Mouse (Mus musculus) embryonic facial prominence, embryonic 13.5 days (tissue): Measurements from ENCODE around the gene Tmem167b. TPM values are rescaled to one million over a fixed set of nuclear protein-coding genes. Genes with fewer than 3 reads are reported as not detected.
A peak's percentile ranks its signal among the peaks of the same experiment; 100 is the strongest.

Source experiments
- ATAC-seq: fragments of 200-750 bp; cut with Nextera tagmentation; 2 replicates; pipeline ENCODE4 v1.8.0; 2017; ENCODE audit warnings: low read depth; ENCODE audit not compliant: insufficient number of reproducible peaks, insufficient read depth, low FRiP score, low TSS enrichment
- H3K27ac ChIP-seq: fragments of 300-500 bp; sonication (generic); 2 replicates; pipeline ENCODE4 v1.5.1; 2015; ENCODE audit warnings: moderate library complexity, mild to moderate bottlenecking, inconsistent platforms
- H3K27me3 ChIP-seq: fragments of 300-500 bp; sonication (generic); 2 replicates; pipeline ENCODE4 v1.6.1; 2015; ENCODE audit warnings: mild to moderate bottlenecking, inconsistent platforms
- H3K36me3 ChIP-seq: fragments of 300-500 bp; sonication (generic); 2 replicates; pipeline ENCODE4 v1.6.1; 2015; ENCODE audit warnings: mild to moderate bottlenecking, inconsistent platforms
- H3K4me1 ChIP-seq: fragments of 300-500 bp; sonication (generic); 2 replicates; pipeline ENCODE4 v1.6.1; 2015; ENCODE audit warnings: inconsistent platforms
- H3K4me2 ChIP-seq: fragments of 300-500 bp; sonication (generic); 2 replicates; pipeline ENCODE4 v1.6.1; 2015; ENCODE audit warnings: moderate library complexity, mild to moderate bottlenecking, inconsistent platforms
- H3K4me3 ChIP-seq: fragments of 300-500 bp; sonication (generic); 2 replicates; pipeline ENCODE4 v1.5.1; 2015; ENCODE audit warnings: mild to moderate bottlenecking, inconsistent platforms
- H3K9ac ChIP-seq: fragments of 300-500 bp; sonication (generic); 2 replicates; pipeline ENCODE4 v1.6.1; 2015; ENCODE audit warnings: mild to moderate bottlenecking, inconsistent platforms
- H3K9me3 ChIP-seq: fragments of 300-500 bp; sonication (generic); 2 replicates; pipeline ENCODE4 v1.6.1; 2016; ENCODE audit warnings: inconsistent platforms
- WGBS: fragments of 180-500 bp; shearing (Covaris S2); methylation state at CpG from one replicate; pipeline ENCODE4 v1.1.7; 2015; ENCODE audit warnings: mixed read lengths; 5-methylcytosine and 5-hydroxymethylcytosine counted together
- polyA plus RNA-seq: library from polyadenylated mRNA; unstranded; fragments of >200 nt; fragmentation: Nextera tagmentation; extraction: Ambion mirVana; gene quantifications from 2 replicates; pipeline ENCODE4 v1.2.1, GENCODE M21; 2015

Gene Tmem167b
- polyA plus RNA-seq, result 45.5 and 46.3 TPM in 2 replicates

DNA sequence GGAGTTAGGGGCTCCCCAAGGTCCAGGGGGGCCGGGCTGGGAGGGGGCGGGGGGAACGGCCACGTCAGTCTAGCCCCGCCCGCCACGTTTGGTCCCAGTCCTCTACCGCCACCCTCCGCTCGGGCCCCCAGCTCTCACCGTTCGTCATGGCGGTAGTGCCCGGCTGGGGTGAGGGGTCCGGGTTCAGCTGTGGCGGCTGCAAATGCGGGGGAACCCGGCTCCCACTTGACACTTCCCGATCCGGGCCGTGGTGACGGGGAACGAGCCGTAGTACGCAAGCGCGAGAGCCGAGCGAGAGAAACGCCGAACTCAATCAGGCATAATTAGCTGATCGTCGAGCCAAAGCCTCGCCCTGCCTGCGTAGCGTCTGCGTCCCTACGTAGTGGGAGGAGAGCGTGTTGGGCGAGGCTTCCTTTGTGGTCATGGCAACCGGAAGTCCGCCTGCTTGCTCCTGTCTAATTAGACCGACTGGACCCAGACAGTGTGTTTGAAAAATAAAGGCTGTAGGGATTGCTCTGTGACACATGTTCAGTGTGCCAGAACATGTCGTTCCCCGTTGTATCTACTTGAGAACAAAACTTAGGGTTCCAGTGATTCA is at the start of gene Tmem167b:
Gene Tmem167b (minus strand): TSS at position 334 of the 598 bp plus-strand sequence.
- Histone ChIP-seq H3K27ac (peak within 1 kb of the TSS; percentile 94), H3K4me1 (peaks cover 19% of the 10 kb centered on the region), H3K4me3 (peak within 1 kb of the TSS; percentile 80), H3K9ac (peak within 1 kb of the TSS; percentile 87), H3K36me3 (peaks cover 27% of the 10 kb centered on the region), H3K4me2 (peak within 1 kb of the TSS; percentile 91), H3K27me3 (no peaks in the 10 kb centered on the region), H3K9me3 (no peaks in the 10 kb centered on the region)
- ATAC-seq, result peak; percentile 95
- WGBS, result under 1% methylated on average over 45 of the region's 45 CpGs

DNA sequence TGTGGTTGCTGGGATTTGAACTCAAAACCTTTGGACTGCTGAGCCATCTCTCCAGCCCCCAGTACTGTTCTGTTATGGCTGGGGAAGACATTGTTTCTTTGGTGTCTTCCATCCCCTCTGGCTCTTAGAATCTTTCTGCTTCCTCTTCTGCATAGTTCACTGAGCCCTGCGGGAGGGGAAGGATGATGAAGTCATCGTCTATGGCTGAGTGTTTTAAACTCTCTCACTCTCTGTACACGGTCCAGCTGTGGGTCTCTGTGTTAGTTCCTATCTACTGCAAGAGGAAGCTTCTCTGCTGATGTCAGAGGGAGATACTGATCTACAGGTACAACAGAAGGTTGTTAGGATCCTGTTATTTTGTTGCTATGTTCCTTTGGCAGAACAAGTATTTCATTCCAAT is 46.6 kb upstream of the Tmem167b start:
- Histone ChIP-seq H3K27ac (no peak overlapping the region), H3K9ac (no peak overlapping the region), H3K36me3 (no peaks in the 10 kb centered on the region; the same call in 1 of the 2 replicates), H3K4me1 (no peaks in the 10 kb centered on the region), H3K4me3 (no peak overlapping the region), H3K9me3 (no peaks in the 10 kb centered on the region), H3K27me3 (no peaks in the 10 kb centered on the region), H3K4me2 (no peak overlapping the region)
- ATAC-seq, result no peak
- 70% methylated on average over 3 of the region's 3 CpGs for WGBS

DNA sequence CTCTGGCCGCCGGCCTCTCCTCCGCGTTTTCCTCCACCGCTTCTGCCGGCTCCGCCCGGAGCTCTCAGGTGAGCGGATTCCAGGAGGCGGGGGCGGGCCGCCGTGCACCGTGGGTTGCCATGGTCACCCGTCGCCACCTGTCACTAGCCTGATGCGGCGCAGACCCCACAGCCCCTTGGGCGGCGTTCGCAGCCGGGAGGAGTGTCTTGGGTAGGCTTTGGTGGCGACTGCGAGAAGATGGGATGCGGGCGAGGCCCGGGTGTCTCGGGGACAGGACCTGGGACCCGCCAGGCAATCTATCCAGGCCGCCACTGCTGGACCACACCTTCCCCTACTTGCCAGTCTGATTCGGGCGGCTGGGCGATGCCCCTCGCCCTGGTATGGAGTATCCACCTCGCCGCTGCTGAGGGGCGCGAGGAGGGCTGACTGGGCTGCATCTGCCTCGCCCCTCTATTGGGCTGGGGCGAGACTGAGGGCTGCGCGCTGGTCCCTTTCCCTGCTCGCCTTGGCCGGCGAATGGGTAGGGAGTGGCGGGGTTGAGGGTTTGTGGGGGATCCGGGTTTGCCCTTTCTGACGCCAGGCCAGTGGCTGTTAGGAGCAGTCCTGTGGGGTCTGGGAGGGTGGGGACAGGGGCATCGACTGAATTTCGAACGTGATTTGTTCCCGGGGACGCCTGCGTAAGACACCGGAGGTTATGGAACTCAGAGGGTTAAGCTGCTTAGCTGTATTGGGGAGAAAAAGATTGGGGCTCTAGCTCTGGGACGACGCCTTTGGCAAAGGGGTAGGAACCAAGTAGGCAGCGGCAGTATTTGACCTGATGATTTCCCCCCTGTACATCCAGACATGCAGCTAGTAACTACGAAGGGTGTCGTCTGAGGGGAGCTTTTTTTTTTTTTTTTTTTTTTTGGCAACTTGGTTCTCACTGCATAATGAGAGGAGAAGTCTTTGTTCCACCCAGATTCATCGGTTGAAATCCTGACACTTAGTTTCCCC is 29.6 kb upstream of the Tmem167b start:
- Histone ChIP-seq H3K27ac (peak overlapping the region; percentile 63), H3K27me3 (no peaks in the 10 kb centered on the region), H3K4me2 (peak overlapping the region; percentile 96), H3K4me1 (peaks cover 5% of the 10 kb centered on the region; the same call in 1 of the 2 replicates), H3K9me3 (no peaks in the 10 kb centered on the region), H3K9ac (peak overlapping the region; percentile 83), H3K36me3 (no peaks in the 10 kb centered on the region), H3K4me3 (peak overlapping the region; percentile 95)
- peak; percentile 77 for ATAC-seq
- under 1% methylated on average over 61 of the region's 61 CpGs for WGBS

DNA sequence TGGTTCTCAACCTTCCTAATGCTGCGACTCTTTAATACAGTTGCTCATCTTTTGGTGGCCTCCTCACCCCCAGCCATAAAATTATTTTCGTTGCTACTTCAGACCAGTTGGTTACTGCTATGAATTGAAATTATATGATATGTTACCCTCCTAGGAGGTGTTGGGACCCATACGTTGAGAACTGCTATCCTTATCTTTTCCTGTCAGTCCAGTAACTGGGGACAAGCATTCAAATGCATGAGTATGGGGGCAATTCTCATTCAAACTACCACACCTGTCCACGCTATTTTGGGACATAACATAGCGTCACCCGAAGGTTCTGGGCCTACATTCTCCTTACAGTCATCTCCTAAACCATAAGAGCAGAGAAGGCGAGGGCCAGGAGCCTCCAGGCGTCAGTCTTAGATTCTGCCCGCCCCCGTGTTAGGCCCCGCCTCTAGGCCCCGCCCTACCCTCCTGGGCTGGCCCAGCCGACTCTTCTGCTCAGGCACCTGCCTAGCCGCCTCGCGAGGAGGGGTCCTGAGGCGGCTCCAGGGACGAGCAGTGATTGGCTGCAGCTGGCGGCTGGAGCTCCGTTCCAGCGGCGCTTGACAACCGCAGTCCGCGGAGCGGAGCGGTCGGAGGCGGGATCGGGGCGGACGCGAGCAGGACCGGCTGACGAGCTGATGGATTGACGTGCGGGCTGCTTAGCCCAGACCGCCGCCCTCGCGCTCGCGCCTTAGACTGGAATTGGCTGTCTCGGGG is 28.7 kb upstream of the Tmem167b start, which contains the start of gene Wdr47:
Gene Wdr47 (plus strand): TSS at position 494 of the 744 bp plus-strand sequence.
- Histone ChIP-seq H3K27me3 (no peaks in the 10 kb centered on the region), H3K9ac (peak within 1 kb of the TSS; percentile 83), H3K36me3 (no peaks in the 10 kb centered on the region), H3K9me3 (no peaks in the 10 kb centered on the region), H3K27ac (peak within 1 kb of the TSS; percentile 63), H3K4me2 (peak within 1 kb of the TSS; percentile 96), H3K4me3 (peak within 1 kb of the TSS; percentile 95), H3K4me1 (peaks cover 5% of the 10 kb centered on the region; the same call in 1 of the 2 replicates)
- 5% methylated on average over 44 of the region's 44 CpGs for WGBS
- ATAC-seq, result peak; percentile 99

DNA sequence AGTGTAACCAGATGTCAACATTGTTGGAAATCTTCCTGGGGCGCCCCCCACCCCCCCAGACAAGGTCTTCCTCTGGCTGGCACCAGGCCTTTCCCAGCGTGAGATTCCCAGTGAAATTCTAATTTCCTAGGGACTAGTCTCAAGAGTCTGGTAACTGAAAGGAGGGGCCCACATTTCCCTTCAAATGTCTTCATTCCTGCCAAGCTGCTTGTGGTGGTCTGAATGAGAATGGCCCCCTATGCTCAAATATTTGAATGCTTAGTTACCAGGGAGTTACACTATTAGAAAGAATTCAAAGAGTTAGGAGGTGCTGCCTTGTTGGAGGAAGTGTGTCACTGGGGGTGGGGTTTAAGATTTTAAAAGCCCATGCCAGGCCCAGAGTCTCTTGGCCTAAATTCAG is 26.2 kb upstream of the Tmem167b start:
- no peak for ATAC-seq

DNA sequence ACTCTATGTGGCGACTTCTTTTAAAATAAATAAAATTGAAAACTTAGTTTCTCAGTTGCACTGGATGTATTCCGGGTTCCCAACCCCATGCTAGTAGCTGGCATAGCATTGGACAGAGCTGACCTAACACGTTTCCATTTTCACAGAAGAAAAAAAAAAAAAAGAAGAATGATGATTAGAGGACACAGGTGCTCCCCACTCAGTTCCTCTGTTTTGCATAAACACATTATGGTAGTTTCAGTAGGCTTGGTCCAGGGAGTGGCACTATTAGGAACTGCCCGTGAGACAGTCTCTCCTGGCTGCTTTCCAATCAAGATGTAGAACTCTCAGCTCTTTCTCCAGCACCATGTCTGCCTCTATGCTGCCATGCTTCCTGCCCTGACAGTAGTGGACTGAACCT is 22.3 kb upstream of the Tmem167b start:
- no peak overlapping the region for H3K27ac ChIP-seq
- ATAC-seq, result no peak
- H3K36me3 ChIP-seq, result no peaks in the 10 kb centered on the region; the same call in 1 of the 2 replicates
- H3K9me3 ChIP-seq, result no peaks in the 10 kb centered on the region
- H3K4me1 ChIP-seq, result no peaks in the 10 kb centered on the region
- WGBS, result 85% methylated on average over 4 of the region's 4 CpGs
- H3K4me3 ChIP-seq, result no peak overlapping the region
- no peaks in the 10 kb centered on the region for H3K27me3 ChIP-seq
- H3K4me2 ChIP-seq, result no peak overlapping the region
- no peak overlapping the region for H3K9ac ChIP-seq

More for the DNA sequence above, 26.2 kb upstream of the Tmem167b start:
- Histone ChIP-seq H3K36me3 (no peaks in the 10 kb centered on the region), H3K4me3 (no peak overlapping the region), H3K4me2 (no peak overlapping the region), H3K27ac (no peak overlapping the region), H3K4me1 (peaks cover 5% of the 10 kb centered on the region; the same call in 1 of the 2 replicates), H3K9me3 (no peaks in the 10 kb centered on the region), H3K9ac (no peak overlapping the region), H3K27me3 (no peaks in the 10 kb centered on the region)
- WGBS, result 38% methylated on average over 2 of the region's 2 CpGs

DNA sequence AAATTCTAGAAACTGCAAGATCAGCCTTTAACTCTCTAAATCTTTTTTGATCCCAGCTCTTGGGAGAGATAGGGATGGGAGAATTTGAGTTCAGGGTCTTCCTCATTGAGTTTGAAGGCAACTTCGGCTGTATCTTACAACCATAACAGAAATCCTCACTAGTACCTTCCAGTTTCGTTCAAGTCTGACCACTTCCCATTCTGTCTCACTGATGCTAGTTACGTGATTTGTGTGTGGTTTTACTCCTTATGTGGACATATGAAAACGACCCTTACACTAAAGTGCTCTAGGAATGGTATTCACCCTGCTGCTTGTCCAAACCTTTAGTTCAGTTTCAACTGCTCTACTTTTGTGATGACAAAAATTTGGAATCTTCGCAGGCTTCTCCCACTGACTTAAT is 11.8 kb upstream of the Tmem167b start:
- no peak for ATAC-seq
- Histone ChIP-seq H3K27me3 (no peaks in the 10 kb centered on the region), H3K9ac (0 out of 2 replicates have a peak overlapping the region, but pooled peaks have one; percentile 46), H3K4me3 (no peak overlapping the region), H3K27ac (no peak overlapping the region), H3K36me3 (peaks cover 18% of the 10 kb centered on the region), H3K9me3 (no peaks in the 10 kb centered on the region), H3K4me1 (peaks cover 19% of the 10 kb centered on the region), H3K4me2 (no peak overlapping the region)
- WGBS, result 90% methylated on average over 5 of the region's 5 CpGs

DNA sequence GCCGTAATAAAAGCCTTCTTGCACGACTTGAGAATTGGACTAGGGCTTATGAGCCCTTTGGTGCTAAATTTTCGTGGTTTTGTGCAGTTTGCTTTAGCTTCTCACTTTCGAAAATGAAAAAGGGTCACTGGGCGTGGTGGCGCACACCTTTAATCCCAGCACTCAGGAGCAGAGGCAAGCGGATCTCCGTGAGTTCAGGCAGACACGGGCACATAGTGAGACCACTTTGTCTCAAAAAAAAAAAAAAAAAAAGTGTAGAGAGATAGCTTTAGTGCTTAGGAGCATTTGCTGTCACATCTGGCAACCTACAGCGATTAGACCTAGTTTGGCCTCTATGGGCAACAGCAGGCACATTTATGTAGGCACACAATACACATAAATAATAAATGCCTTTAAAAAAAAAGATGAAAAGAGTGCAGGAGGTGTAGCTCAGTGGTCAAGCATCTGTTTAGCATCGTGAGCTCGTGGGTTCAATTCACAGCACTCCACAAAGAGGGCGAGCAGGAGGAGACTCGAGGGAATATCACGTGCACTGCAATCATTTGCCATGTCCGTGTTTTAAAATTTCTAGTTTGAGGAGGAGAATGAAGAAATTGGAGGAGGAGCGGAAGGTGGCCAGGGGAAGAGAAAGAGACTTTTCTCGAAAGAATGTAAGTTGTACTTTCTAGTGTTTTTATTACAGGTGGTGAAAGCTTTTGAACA is 10.2 kb upstream of the Tmem167b start:
- ATAC-seq, result no peak
- Histone ChIP-seq H3K27ac (no peak overlapping the region), H3K4me3 (peak overlapping the region; percentile 70), H3K9me3 (no peaks in the 10 kb centered on the region), H3K9ac (peak overlapping the region; percentile 84), H3K36me3 (0 out of 2 replicates have a peak, but pooled peaks cover 3% of the 10 kb centered on the region), H3K4me1 (peaks cover 23% of the 10 kb centered on the region), H3K4me2 (peak overlapping the region; percentile 70), H3K27me3 (no peaks in the 10 kb centered on the region)
- WGBS, result 44% methylated on average over 18 of the region's 18 CpGs

DNA sequence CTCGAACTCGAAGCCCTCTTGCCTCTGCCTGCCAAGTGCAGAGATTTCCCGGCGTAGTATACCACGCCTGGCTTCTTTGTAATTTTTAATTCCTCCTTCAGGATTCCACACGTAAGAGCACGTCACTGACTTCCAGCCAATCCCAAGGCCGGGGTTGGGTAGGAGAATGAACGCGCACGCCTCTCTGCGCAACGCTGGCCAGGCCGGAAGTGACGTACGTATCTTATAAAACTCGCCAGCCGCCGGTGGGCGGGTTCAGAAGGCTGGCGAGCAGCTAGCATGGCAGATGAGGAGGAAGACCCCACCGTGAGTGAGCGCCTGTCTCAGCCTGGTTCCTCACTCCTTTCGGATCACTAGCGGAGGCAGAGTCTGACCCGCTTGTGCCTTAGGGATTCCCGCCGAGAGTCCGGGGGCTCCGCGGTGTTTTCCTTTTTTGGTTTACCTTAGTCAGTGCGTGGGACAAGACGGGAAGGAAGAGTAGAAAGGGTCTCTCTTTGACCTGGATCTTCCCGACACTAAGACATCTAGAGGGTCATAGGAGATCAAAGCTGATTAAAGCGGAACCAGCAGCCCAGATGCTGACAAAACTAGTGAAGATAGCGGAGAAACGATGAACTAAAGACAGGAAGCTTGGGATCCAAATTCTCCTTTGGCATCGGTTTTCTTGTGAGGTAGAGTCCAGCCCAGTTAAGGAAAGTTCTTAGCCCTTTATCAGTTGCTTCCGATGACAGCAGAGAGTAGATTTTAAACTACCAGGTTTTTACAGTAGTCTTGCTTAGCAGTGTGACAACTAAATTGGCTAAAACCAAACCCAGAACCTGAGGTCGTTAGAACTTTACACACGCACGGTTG is 9.4 kb upstream of the Tmem167b start, which contains the start of gene Taf13:
Gene Taf13 (plus strand): TSS at position 256 of the 852 bp plus-strand sequence.
- Histone ChIP-seq H3K27me3 (no peaks in the 10 kb centered on the region), H3K4me2 (peak within 1 kb of the TSS; percentile 70), H3K9me3 (no peaks in the 10 kb centered on the region), H3K4me3 (peak within 1 kb of the TSS; percentile 70), H3K36me3 (no peaks in the 10 kb centered on the region), H3K9ac (peak within 1 kb of the TSS; percentile 84), H3K4me1 (peaks cover 23% of the 10 kb centered on the region), H3K27ac (peak within 1 kb of the TSS; percentile 73)
- peak; percentile 96 for ATAC-seq
- WGBS, result 1% methylated on average over 42 of the region's 42 CpGs

DNA sequence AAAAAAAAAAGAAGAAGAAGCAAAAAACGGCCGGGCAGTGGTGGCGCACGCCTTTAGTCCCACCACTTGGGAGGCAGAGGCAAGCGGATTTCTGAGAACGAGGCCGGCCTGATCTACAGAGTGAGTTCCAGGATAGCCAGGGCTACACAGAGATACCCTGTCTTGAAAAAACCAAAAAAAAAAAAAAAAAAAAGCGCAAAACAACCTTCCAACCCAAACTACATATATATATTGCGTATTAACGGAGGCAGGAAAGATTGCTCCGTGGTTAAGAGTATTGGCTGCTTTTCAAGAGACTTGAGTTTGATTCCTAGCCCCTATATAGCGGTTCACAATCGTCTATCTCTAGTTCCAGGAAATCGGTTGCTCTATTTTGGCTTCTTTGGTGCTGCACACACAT is 8.5 kb upstream of the Tmem167b start:
- Histone ChIP-seq H3K4me2 (peak overlapping the region; percentile 70), H3K4me1 (peaks cover 23% of the 10 kb centered on the region), H3K36me3 (no peaks in the 10 kb centered on the region), H3K9me3 (no peaks in the 10 kb centered on the region), H3K27ac (no peak overlapping the region), H3K4me3 (peak overlapping the region; percentile 70; the same call in 1 of the 2 replicates), H3K9ac (no peak overlapping the region), H3K27me3 (no peaks in the 10 kb centered on the region)
- no peak for ATAC-seq
- WGBS, result 87% methylated on average over 14 of the region's 14 CpGs
